Mouse (Mus musculus) liver, embryonic 13.5 days (tissue): ENCODE data around the gene Pfas. TPM values are rescaled to one million over a fixed set of nuclear protein-coding genes. Genes with fewer than 3 reads are reported as not detected.
A peak's percentile ranks its signal among the peaks of the same experiment; 100 is the strongest.
"Not testable (repeated sequence)": the region's sequence is repeated elsewhere in the genome, so short reads cannot be mapped to it uniquely, and the experiment has no call there.

Experiments used
- ATAC-seq: fragments of 200-750 bp; cut with Nextera tagmentation; 2 replicates; pipeline ENCODE4 v1.8.0; 2017; ENCODE audit warnings: low read depth, mild to moderate bottlenecking, moderate number of reproducible peaks, moderate library complexity
- DNase-seq: peaks from one replicate; pipeline ENCODE4 v3.0.0; 2022
- H3K27ac ChIP-seq: fragments of 300-500 bp; sonication (generic); 2 replicates; pipeline ENCODE4 v1.5.1; 2015; ENCODE audit warnings: moderate library complexity, mild to moderate bottlenecking, inconsistent platforms
- H3K27me3 ChIP-seq: fragments of 300-500 bp; sonication (generic); 2 replicates; pipeline ENCODE4 v1.6.1; 2015; ENCODE audit warnings: mild to moderate bottlenecking, inconsistent platforms
- H3K36me3 ChIP-seq: fragments of 300-500 bp; sonication (generic); 2 replicates; pipeline ENCODE4 v1.6.1; 2015; ENCODE audit warnings: mild to moderate bottlenecking, inconsistent platforms
- H3K4me1 ChIP-seq: fragments of 300-500 bp; sonication (generic); replicated peaks from 2 replicates; pipeline ENCODE4 v1.6.1; 2015; ENCODE audit warnings: inconsistent platforms
- H3K4me2 ChIP-seq: fragments of 300-500 bp; sonication (generic); 2 replicates; pipeline ENCODE4 v1.6.1; 2015; ENCODE audit warnings: inconsistent platforms, mild to moderate bottlenecking, moderate library complexity
- H3K4me3 ChIP-seq: fragments of 300-500 bp; sonication (generic); replicated peaks from 2 replicates; pipeline ENCODE4 v1.5.1; 2015; ENCODE audit warnings: mild to moderate bottlenecking, inconsistent platforms
- H3K9ac ChIP-seq: fragments of 300-500 bp; sonication (generic); 2 replicates; pipeline ENCODE4 v1.6.1; 2015; ENCODE audit warnings: mild to moderate bottlenecking, inconsistent platforms
- H3K9me3 ChIP-seq: fragments of 300-500 bp; sonication (generic); replicated peaks from 2 replicates; pipeline ENCODE4 v1.6.1; 2016; ENCODE audit warnings: inconsistent platforms
- WGBS: fragments of 180-500 bp; shearing (Covaris S2); methylation state at CpG from one replicate; pipeline ENCODE4 v1.1.7; 2015; ENCODE audit not compliant: insufficient replicate concordance; 5-methylcytosine and 5-hydroxymethylcytosine counted together
- polyA plus RNA-seq: library from polyadenylated mRNA; unstranded; fragments of >200 nt; fragmentation: Nextera tagmentation; extraction: Ambion mirVana; gene quantifications from 2 replicates; pipeline ENCODE4 v1.2.1, GENCODE M21; 2015

Gene Pfas
- polyA plus RNA-seq, 1 experiment from 2014 or later = 32.4 TPM

GRCm38 (mm10) chr11:68988341-68988740 is 19.9 kb downstream of the Pfas start:
- Histone ChIP-seq H3K36me3 (peaks cover 74% of the 10 kb centered on the region), H3K27me3 (no peaks in the 10 kb centered on the region), H3K4me3 (no peak overlapping the region), H3K9me3 (no peaks in the 10 kb centered on the region), H3K4me1 (no peaks in the 10 kb centered on the region), H3K4me2 (no peak overlapping the region), H3K9ac (no peak overlapping the region), H3K27ac (no peak overlapping the region)
- no peak for DNase-seq
- 91% methylated on average over 17 of the region's 17 CpGs for WGBS
- ATAC-seq = no peak

GRCm38 (mm10) chr11:68987365-68987882 is 20.8 kb downstream of the Pfas start:
- H3K4me2 ChIP-seq = no peak overlapping the region
- H3K36me3 ChIP-seq = peaks cover 65% of the 10 kb centered on the region
- no peaks in the 10 kb centered on the region for H3K4me1 ChIP-seq
- no peak overlapping the region for H3K4me3 ChIP-seq
- no peaks in the 10 kb centered on the region for H3K27me3 ChIP-seq
- no peak overlapping the region for H3K9ac ChIP-seq
- no peak for DNase-seq
- no peak for ATAC-seq
- no peaks in the 10 kb centered on the region for H3K9me3 ChIP-seq
- H3K27ac ChIP-seq = no peak overlapping the region
- WGBS = 86% methylated on average over 11 of the region's 11 CpGs

- Histone ChIP-seq H3K9ac (no peak overlapping the region), H3K27me3 (no peaks in the 10 kb centered on the region), H3K4me1 (peaks cover 10% of the 10 kb centered on the region), H3K36me3 (peaks cover 19% of the 10 kb centered on the region), H3K27ac (0 out of 2 replicates have a peak overlapping the region, but pooled peaks have one; percentile 3), H3K4me3 (no peak overlapping the region), H3K9me3 (no peaks in the 10 kb centered on the region), H3K4me2 (no peak overlapping the region)
- 17% methylated on average over 4 of the region's 4 CpGs for WGBS
- ATAC-seq = no peak
- peak; percentile 48 for DNase-seq
These were observed 25.5 kb downstream of the Pfas start for GRCm38 (mm10) chr11:68982639-68983369.

GRCm38 (mm10) chr11:68980919-68981318 is 27.3 kb downstream of the Pfas start:
- no peak overlapping the region for H3K4me3 ChIP-seq
- ATAC-seq (no peak), DNase-seq (no peak)
- H3K27ac ChIP-seq = no peak overlapping the region
- 0 out of 2 replicates have a peak, but pooled peaks cover 3% of the 10 kb centered on the region for H3K36me3 ChIP-seq
- 54% methylated on average over 3 of the region's 3 CpGs for WGBS
- no peaks in the 10 kb centered on the region for H3K9me3 ChIP-seq
- H3K4me1 ChIP-seq = peaks cover 10% of the 10 kb centered on the region
- H3K9ac ChIP-seq = no peak overlapping the region
- H3K4me2 ChIP-seq = no peak overlapping the region
- H3K27me3 ChIP-seq = no peaks in the 10 kb centered on the region

DNA sequence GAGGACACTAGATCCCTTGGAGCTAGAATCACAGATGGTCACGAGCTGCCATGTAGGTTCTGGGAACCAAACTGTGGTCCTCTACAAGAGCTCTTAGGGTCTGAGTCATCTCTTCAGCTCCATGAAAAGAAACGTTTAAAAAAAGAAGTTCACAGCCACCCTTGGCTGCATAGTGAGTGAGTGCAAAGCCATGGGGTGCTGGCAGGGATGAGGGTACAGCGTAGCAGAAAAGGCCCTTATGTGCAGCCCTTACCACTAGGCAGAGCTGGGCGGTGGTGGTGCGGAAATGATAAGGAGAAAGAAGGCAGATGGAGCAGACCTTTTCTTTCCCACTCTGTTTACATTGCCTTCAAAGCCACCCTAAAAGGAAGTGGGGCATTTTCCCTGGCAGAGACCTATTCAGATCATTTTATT is 28.9 kb downstream of the Pfas start:
- Histone ChIP-seq H3K9me3 (no peaks in the 10 kb centered on the region), H3K27me3 (no peaks in the 10 kb centered on the region), H3K4me2 (no peak overlapping the region), H3K36me3 (no peaks in the 10 kb centered on the region), H3K4me3 (no peak overlapping the region), H3K4me1 (peaks cover 12% of the 10 kb centered on the region), H3K27ac (no peak overlapping the region), H3K9ac (no peak overlapping the region)
- peak; percentile 45; the same call in 1 of the 2 replicates for ATAC-seq
- no peak for DNase-seq
- 36% methylated on average over 5 of the region's 5 CpGs for WGBS

GRCm38 (mm10) chr11:68975601-68976000 is 32.7 kb downstream of the Pfas start:
- ATAC-seq (no peak), DNase-seq (no peak)
- Histone ChIP-seq H3K27me3 (no peaks in the 10 kb centered on the region), H3K9me3 (no peaks in the 10 kb centered on the region), H3K4me2 (no peak overlapping the region), H3K36me3 (no peaks in the 10 kb centered on the region), H3K4me1 (peaks cover 37% of the 10 kb centered on the region), H3K4me3 (no peak overlapping the region), H3K9ac (no peak overlapping the region), H3K27ac (no peak overlapping the region)
- 76% methylated on average over 1 of the region's 1 CpGs for WGBS

DNA sequence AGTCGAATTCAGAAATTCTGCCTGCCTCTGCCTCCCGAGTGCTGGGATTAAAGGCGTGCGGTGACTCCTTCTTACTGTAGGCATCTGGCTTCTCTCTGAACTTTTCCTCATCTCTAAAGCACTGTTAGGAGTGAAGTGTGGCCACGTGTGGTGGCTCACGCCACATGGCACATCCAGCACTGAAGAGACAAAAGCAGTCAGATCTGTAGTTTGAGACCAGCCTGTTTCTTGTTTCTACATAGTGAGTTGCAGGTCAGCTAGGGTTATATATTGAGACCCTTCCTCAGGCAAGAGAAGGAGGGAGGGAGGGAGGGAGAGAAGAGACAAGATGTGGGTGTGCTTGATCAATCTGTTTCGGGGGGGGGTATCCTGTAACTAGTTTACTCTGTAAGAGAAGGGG is 33.2 kb downstream of the Pfas start, which contains the start of gene Rangrf:
TSS of gene Rangrf (minus strand) at position 101 of the 400 bp plus-strand sequence.
- Histone ChIP-seq H3K27me3 (no peaks in the 10 kb centered on the region), H3K36me3 (no peaks in the 10 kb centered on the region), H3K9me3 (no peaks in the 10 kb centered on the region), H3K9ac (peak within 1 kb of the TSS; percentile 49; the same call in 1 of the 2 replicates), H3K4me3 (peak within 1 kb of the TSS; percentile 57), H3K4me2 (peak within 1 kb of the TSS; percentile 73), H3K4me1 (peaks cover 37% of the 10 kb centered on the region), H3K27ac (no peak within 1 kb of the TSS)
- 74% methylated on average over 7 of the region's 7 CpGs for WGBS
- DNase-seq = no peak
- ATAC-seq = no peak

- DNase-seq (no peak), ATAC-seq (no peak)
- no peaks in the 10 kb centered on the region for H3K27me3 ChIP-seq
- H3K4me1 ChIP-seq = peaks cover 27% of the 10 kb centered on the region
- no peaks in the 10 kb centered on the region for H3K36me3 ChIP-seq
- no peak overlapping the region for H3K27ac ChIP-seq
- no peaks in the 10 kb centered on the region for H3K9me3 ChIP-seq
- WGBS = 38% methylated on average over 6 of the region's 6 CpGs
- peak overlapping the region; percentile 73 for H3K4me2 ChIP-seq
- H3K4me3 ChIP-seq = peak overlapping the region; percentile 57
- peak overlapping the region; percentile 49; the same call in 1 of the 2 replicates for H3K9ac ChIP-seq
These were observed 34.2 kb downstream of the Pfas start for GRCm38 (mm10) chr11:68974059-68974450.

DNA sequence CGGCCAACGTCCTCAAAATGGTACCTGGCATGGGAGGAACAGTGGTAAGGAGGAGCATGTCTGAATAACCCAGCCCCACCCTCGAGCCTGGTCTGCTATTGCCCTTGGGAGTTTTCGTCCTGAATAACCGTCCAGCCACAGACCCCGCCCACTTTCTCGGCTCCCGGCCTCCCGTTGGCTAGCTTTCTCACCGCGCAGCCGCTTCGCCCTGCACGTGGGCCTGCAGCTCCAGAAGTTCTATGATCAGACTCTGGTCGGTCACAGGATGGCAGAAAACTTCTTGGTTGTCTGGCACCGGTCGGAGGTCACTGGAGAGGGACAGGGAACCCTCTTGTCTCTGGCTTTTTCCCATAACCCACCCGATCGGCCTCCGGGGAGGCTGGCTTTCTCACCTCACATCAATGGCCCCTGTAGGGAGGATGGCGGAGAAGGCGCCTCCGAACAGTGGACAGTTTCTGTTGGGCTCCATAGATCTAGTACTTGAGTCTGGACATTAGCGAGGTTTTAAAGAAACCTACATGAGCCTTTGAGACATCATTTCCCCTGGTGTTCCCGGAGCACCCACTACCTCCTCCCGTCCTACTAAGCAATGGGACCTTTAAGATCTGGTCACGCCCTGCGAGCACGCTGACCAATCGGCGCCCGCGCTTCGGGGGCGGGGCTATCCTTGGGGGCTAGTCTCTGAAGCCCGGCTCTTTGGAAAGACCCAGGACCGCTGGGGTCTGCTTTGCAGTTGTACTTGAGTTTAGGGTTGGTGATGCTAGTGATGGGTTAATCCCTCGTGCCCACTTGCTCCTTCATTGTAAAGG is 34.8 kb downstream of the Pfas start:
- peaks cover 32% of the 10 kb centered on the region for H3K4me1 ChIP-seq
- DNase-seq = peak; percentile 83
- not testable (repeated sequence) for H3K9me3 ChIP-seq, H3K27me3 ChIP-seq, H3K36me3 ChIP-seq
- peak; percentile 87 for ATAC-seq
- WGBS = under 1% methylated on average over 38 of the region's 38 CpGs
- H3K4me3 ChIP-seq = peak overlapping the region; percentile 57
- H3K27ac ChIP-seq = 0 out of 2 replicates have a peak overlapping the region, but pooled peaks have one; percentile 13
- H3K9ac ChIP-seq = peak overlapping the region; percentile 50
- peak overlapping the region; percentile 73 for H3K4me2 ChIP-seq

GRCm38 (mm10) chr11:68970232-68970631 is 38.0 kb downstream of the Pfas start:
- H3K4me1 ChIP-seq = peaks cover 50% of the 10 kb centered on the region
- H3K36me3 ChIP-seq = no peaks in the 10 kb centered on the region
- ATAC-seq (no peak), DNase-seq (no peak)
- no peak overlapping the region; the same call in 1 of the 2 replicates for H3K27ac ChIP-seq
- no peak overlapping the region for H3K9ac ChIP-seq
- H3K27me3 ChIP-seq = no peaks in the 10 kb centered on the region
- H3K4me2 ChIP-seq = no peak overlapping the region
- H3K4me3 ChIP-seq = no peak overlapping the region
- H3K9me3 ChIP-seq = no peaks in the 10 kb centered on the region
- WGBS = 81% methylated on average over 4 of the region's 4 CpGs

GRCm38 (mm10) chr11:68968752-68969151 is 39.5 kb downstream of the Pfas start:
- no peak for DNase-seq
- Histone ChIP-seq H3K4me2 (peak overlapping the region; percentile 95), H3K9ac (peak overlapping the region; percentile 65), H3K4me1 (peaks cover 41% of the 10 kb centered on the region), H3K27ac (no peak overlapping the region), H3K4me3 (no peak overlapping the region), H3K9me3 (no peaks in the 10 kb centered on the region), H3K36me3 (no peaks in the 10 kb centered on the region), H3K27me3 (no peaks in the 10 kb centered on the region)
- ATAC-seq = no peak
- 80% methylated on average over 11 of the region's 11 CpGs for WGBS
